Mouse (Mus musculus): ENCODE measurements around the gene Il17c. TPM values are rescaled to one million over a fixed set of nuclear protein-coding genes. Genes with fewer than 3 reads are reported as not detected.

Gene Il17c
- polyA plus RNA-seq, 1 experiment from 2014 or later: not detected

GRCm38 (mm10) chr8:122395291-122395690, 26.5 kb upstream of the Il17c start:
- Histone ChIP-seq H3K4me3 (ENCODE audit: low read length) (no peak overlapping the region), H3K36me3 (ENCODE audit: control insufficient read depth, insufficient read depth, low read length) (peaks cover 33% of the 10 kb centered on the region), H3K9me3 (ENCODE audit: control insufficient read depth, low read length) (no peaks in the 10 kb centered on the region), H3K9ac (ENCODE audit: low read depth, low read length) (no peak overlapping the region), H3K4me2 (ENCODE audit: low read length) (no peak overlapping the region), H3K4me1 (ENCODE audit: control insufficient read depth, insufficient read depth, low read depth, low read length) (no peaks in the 10 kb centered on the region), H3K27me3 (replicated peaks; ENCODE audit: control insufficient read depth, insufficient read depth, low read length) (no peaks in the 10 kb centered on the region), H3K27ac (ENCODE audit: low read depth, low read length) (no peak overlapping the region)
- no peak for ATAC-seq
- WGBS: 78% methylated on average over 6 of the region's 6 CpGs

GRCm38 (mm10) chr8:122398186-122398585, 23.6 kb upstream of the Il17c start:
- ATAC-seq: no peak
- H3K27me3 ChIP-seq (replicated peaks; ENCODE audit: control insufficient read depth, insufficient read depth, low read length): no peaks in the 10 kb centered on the region
- no peaks in the 10 kb centered on the region for H3K4me1 ChIP-seq (ENCODE audit: control insufficient read depth, insufficient read depth, low read depth, low read length)
- no peak overlapping the region for H3K27ac ChIP-seq (ENCODE audit: low read depth, low read length)
- H3K4me2 ChIP-seq (ENCODE audit: low read length): no peak overlapping the region
- H3K9me3 ChIP-seq (ENCODE audit: control insufficient read depth, low read length): no peaks in the 10 kb centered on the region
- peaks cover 46% of the 10 kb centered on the region for H3K36me3 ChIP-seq (ENCODE audit: control insufficient read depth, insufficient read depth, low read length)
- no peak overlapping the region for H3K4me3 ChIP-seq (ENCODE audit: low read length)
- 92% methylated on average over 9 of the region's 9 CpGs for WGBS
- H3K9ac ChIP-seq (ENCODE audit: low read depth, low read length): no peak overlapping the region

GRCm38 (mm10) chr8:122405146-122405805, 16.5 kb upstream of the Il17c start:
- Histone ChIP-seq H3K27ac (ENCODE audit: low read depth, low read length) (no peak overlapping the region), H3K4me1 (ENCODE audit: control insufficient read depth, insufficient read depth, low read depth, low read length) (no peaks in the 10 kb centered on the region), H3K4me2 (ENCODE audit: low read length) (no peak overlapping the region), H3K4me3 (ENCODE audit: low read length) (no peak overlapping the region), H3K27me3 (replicated peaks; ENCODE audit: control insufficient read depth, insufficient read depth, low read length) (no peaks in the 10 kb centered on the region), H3K9me3 (ENCODE audit: control insufficient read depth, low read length) (no peaks in the 10 kb centered on the region), H3K9ac (ENCODE audit: low read depth, low read length) (no peak overlapping the region), H3K36me3 (ENCODE audit: control insufficient read depth, insufficient read depth, low read length) (peaks cover 41% of the 10 kb centered on the region)
- ATAC-seq: no peak
- 94% methylated on average over 9 of the region's 9 CpGs for WGBS

GRCm38 (mm10) chr8:122407678-122408077, 14.1 kb upstream of the Il17c start:
- Histone ChIP-seq H3K36me3 (ENCODE audit: control insufficient read depth, insufficient read depth, low read length) (peaks cover 46% of the 10 kb centered on the region), H3K27me3 (replicated peaks; ENCODE audit: control insufficient read depth, insufficient read depth, low read length) (no peaks in the 10 kb centered on the region), H3K4me3 (ENCODE audit: low read length) (no peak overlapping the region), H3K27ac (ENCODE audit: low read depth, low read length) (no peak overlapping the region), H3K9ac (ENCODE audit: low read depth, low read length) (no peak overlapping the region), H3K4me1 (ENCODE audit: control insufficient read depth, insufficient read depth, low read depth, low read length) (no peaks in the 10 kb centered on the region), H3K9me3 (ENCODE audit: control insufficient read depth, low read length) (no peaks in the 10 kb centered on the region), H3K4me2 (ENCODE audit: low read length) (no peak overlapping the region)
- ATAC-seq: no peak
- 88% methylated on average over 7 of the region's 7 CpGs for WGBS

GRCm38 (mm10) chr8:122414311-122414710, 7.5 kb upstream of the Il17c start:
- no peak for ATAC-seq
- WGBS: 86% methylated on average over 9 of the region's 9 CpGs

GRCm38 (mm10) chr8:122415554-122415953, 6.3 kb upstream of the Il17c start:
- no peaks in the 10 kb centered on the region for H3K4me1 ChIP-seq (ENCODE audit: control insufficient read depth, insufficient read depth, low read depth, low read length)
- H3K9ac ChIP-seq (ENCODE audit: low read depth, low read length): no peak overlapping the region
- ATAC-seq: no peak
- WGBS: 90% methylated on average over 6 of the region's 6 CpGs
- H3K27ac ChIP-seq (ENCODE audit: low read depth, low read length): no peak overlapping the region
- peaks cover 31% of the 10 kb centered on the region for H3K36me3 ChIP-seq (ENCODE audit: control insufficient read depth, insufficient read depth, low read length)
- H3K9me3 ChIP-seq (ENCODE audit: control insufficient read depth, low read length): no peaks in the 10 kb centered on the region
- no peaks in the 10 kb centered on the region for H3K27me3 ChIP-seq (replicated peaks; ENCODE audit: control insufficient read depth, insufficient read depth, low read length)
- H3K4me3 ChIP-seq (ENCODE audit: low read length): no peak overlapping the region
- no peak overlapping the region for H3K4me2 ChIP-seq (ENCODE audit: low read length)

More at GRCm38 (mm10) chr8:122414311-122414710, 7.5 kb upstream of the Il17c start:
- Histone ChIP-seq H3K27ac (ENCODE audit: low read depth, low read length) (no peak overlapping the region), H3K36me3 (ENCODE audit: control insufficient read depth, insufficient read depth, low read length) (peaks cover 37% of the 10 kb centered on the region), H3K9me3 (ENCODE audit: control insufficient read depth, low read length) (no peaks in the 10 kb centered on the region), H3K4me1 (ENCODE audit: control insufficient read depth, insufficient read depth, low read depth, low read length) (no peaks in the 10 kb centered on the region), H3K27me3 (replicated peaks; ENCODE audit: control insufficient read depth, insufficient read depth, low read length) (no peaks in the 10 kb centered on the region), H3K4me2 (ENCODE audit: low read length) (no peak overlapping the region), H3K4me3 (ENCODE audit: low read length) (no peak overlapping the region), H3K9ac (ENCODE audit: low read depth, low read length) (no peak overlapping the region)

GRCm38 (mm10) chr8:122419881-122420555, 1.8 kb upstream of the Il17c start:
- Histone ChIP-seq H3K4me3 (ENCODE audit: low read length) (no peak overlapping the region), H3K36me3 (ENCODE audit: control insufficient read depth, insufficient read depth, low read length) (peaks cover 7% of the 10 kb centered on the region), H3K9me3 (ENCODE audit: control insufficient read depth, low read length) (no peaks in the 10 kb centered on the region), H3K27me3 (replicated peaks; ENCODE audit: control insufficient read depth, insufficient read depth, low read length) (no peaks in the 10 kb centered on the region), H3K27ac (ENCODE audit: low read depth, low read length) (no peak overlapping the region), H3K4me1 (ENCODE audit: control insufficient read depth, insufficient read depth, low read depth, low read length) (no peaks in the 10 kb centered on the region), H3K4me2 (ENCODE audit: low read length) (no peak overlapping the region), H3K9ac (ENCODE audit: low read depth, low read length) (no peak overlapping the region)
- 54% methylated on average over 9 of the region's 9 CpGs for WGBS
- ATAC-seq: 0 out of 2 replicates have a peak, but pooled peaks have one; percentile 40

- Histone ChIP-seq H3K27me3 (replicated peaks; ENCODE audit: control insufficient read depth, insufficient read depth, low read length) (no peaks in the 10 kb centered on the region), H3K4me1 (ENCODE audit: control insufficient read depth, insufficient read depth, low read depth, low read length) (no peaks in the 10 kb centered on the region), H3K4me2 (ENCODE audit: low read length) (no peak overlapping the region), H3K27ac (ENCODE audit: low read depth, low read length) (no peak overlapping the region), H3K4me3 (ENCODE audit: low read length) (no peak overlapping the region), H3K36me3 (ENCODE audit: control insufficient read depth, insufficient read depth, low read length) (no peaks in the 10 kb centered on the region), H3K9ac (ENCODE audit: low read depth, low read length) (no peak overlapping the region), H3K9me3 (ENCODE audit: control insufficient read depth, low read length) (no peaks in the 10 kb centered on the region)
- WGBS: 89% methylated on average over 24 of the region's 24 CpGs
- no peak for ATAC-seq
Measured at GRCm38 (mm10) chr8:122423217-122423616, 1.4 kb downstream of the Il17c start.

GRCm38 (mm10) chr8:122423659-122424058, 1.8 kb downstream of the Il17c start:
- 48% methylated on average over 5 of the region's 5 CpGs for WGBS
- H3K9me3 ChIP-seq (ENCODE audit: control insufficient read depth, low read length): no peaks in the 10 kb centered on the region
- H3K27ac ChIP-seq (ENCODE audit: low read depth, low read length): no peak overlapping the region
- no peak for ATAC-seq
- H3K9ac ChIP-seq (ENCODE audit: low read depth, low read length): no peak overlapping the region
- no peaks in the 10 kb centered on the region for H3K27me3 ChIP-seq (replicated peaks; ENCODE audit: control insufficient read depth, insufficient read depth, low read length)
- H3K36me3 ChIP-seq (ENCODE audit: control insufficient read depth, insufficient read depth, low read length): no peaks in the 10 kb centered on the region
- no peak overlapping the region for H3K4me3 ChIP-seq (ENCODE audit: low read length)
- no peaks in the 10 kb centered on the region for H3K4me1 ChIP-seq (ENCODE audit: control insufficient read depth, insufficient read depth, low read depth, low read length)
- no peak overlapping the region for H3K4me2 ChIP-seq (ENCODE audit: low read length)
